Mouse (Mus musculus) CH12.LX (cell line): ENCODE measurements around the gene Steap3. TPM values are rescaled to one million over a fixed set of nuclear protein-coding genes. Genes with fewer than 3 reads are reported as not detected.
A peak's percentile ranks its signal among the peaks of the same experiment; 100 is the strongest.

Experiments
- DNase-seq: peaks from one replicate; pipeline ENCODE4 v3.0.0-alpha.2; 2013; ENCODE audit errors: extremely low read depth
- H3K27ac ChIP-seq: 2 replicates; pipeline ENCODE4 v1.5.1; 2012; ENCODE audit warnings: low read depth, mild to moderate bottlenecking, control low read depth, moderate library complexity; ENCODE audit not compliant: insufficient read depth
- H3K27me3 ChIP-seq: replicated peaks from 2 replicates; pipeline ENCODE3; 2012; ENCODE audit warnings: inconsistent platforms
- H3K36me3 ChIP-seq, 2 experiments: replicated peaks in 1 of 2; 2 replicates each; pipeline versions ENCODE3 to v1.6.1; 2012; ENCODE audit warnings: inconsistent platforms in 1 of 2, low read length in 1 of 2, mild to moderate bottlenecking in 1 of 2, mixed read lengths in 1 of 2, moderate library complexity in 1 of 2; ENCODE audit not compliant: control insufficient read depth in 1 of 2, insufficient read depth in 1 of 2
- H3K4me1 ChIP-seq, 2 experiments: 2 replicates each; pipeline ENCODE4 v1.6.1; 2012; ENCODE audit warnings: inconsistent platforms in 1 of 2, moderate library complexity in 1 of 2; ENCODE audit not compliant: insufficient read depth in 2 of 2, control insufficient read depth in 1 of 2
- H3K4me2 ChIP-seq: 2 replicates; pipeline ENCODE4 v1.6.1; 2012; ENCODE audit warnings: low read depth, mild to moderate bottlenecking, control low read depth; ENCODE audit not compliant: poor library complexity, insufficient read depth, severe bottlenecking
- H3K4me3 ChIP-seq, 3 experiments: fragments of 150-350 bp in 1 of 3; sonication (generic) in 1 of 3; replicated peaks in 1 of 3; 2 replicates each; pipeline versions ENCODE3 to v1.5.1; 2011 to 2012; ENCODE audit warnings: low read depth in 2 of 3, low read length in 2 of 3, mild to moderate bottlenecking in 2 of 3, moderate library complexity in 2 of 3, control low read depth in 1 of 3, improper control_type of control experiment in 1 of 3, inconsistent platforms in 1 of 3, mixed read lengths in 1 of 3; ENCODE audit not compliant: poor library complexity in 1 of 3
- H3K79me2 ChIP-seq: replicated peaks from 2 replicates; pipeline ENCODE4 v1.6.1; 2012; ENCODE audit warnings: mild to moderate bottlenecking, moderate library complexity; ENCODE audit not compliant: control insufficient read depth, poor library complexity, insufficient read depth, severe bottlenecking; ENCODE audit errors: extremely low read depth
- H3K9ac ChIP-seq: 2 replicates; pipeline ENCODE4 v1.6.1; 2012; ENCODE audit warnings: low read depth, mild to moderate bottlenecking, control low read depth, moderate library complexity; ENCODE audit not compliant: insufficient read depth
- H3K9me3 ChIP-seq: replicated peaks from 2 replicates; pipeline ENCODE3; 2012; ENCODE audit warnings: low read length, inconsistent platforms, mixed read lengths
- BHLHE40 ChIP-seq: IDR thresholded peaks from 2 replicates; pipeline ENCODE4 v1.6.1; 2011; ENCODE audit warnings: mild to moderate bottlenecking, low read depth, low read length, improper control_type of control experiment
- CHD1 ChIP-seq: IDR thresholded peaks from 2 replicates; pipeline ENCODE4 v1.6.1; 2012; ENCODE audit warnings: low read depth, low read length, improper control_type of control experiment, inconsistent platforms
- CTCF ChIP-seq, 2 experiments: IDR thresholded peaks in 1 of 2; conservative IDR thresholded peaks in 1 of 2; 2 replicates each; pipeline ENCODE4 v1.5.1; 2011 to 2012; ENCODE audit warnings: low read depth in 2 of 2, low read length in 2 of 2, improper control_type of control experiment in 1 of 2, inconsistent platforms in 1 of 2, mild to moderate bottlenecking in 1 of 2, moderate library complexity in 1 of 2
- E2F4 ChIP-seq: IDR thresholded peaks from 2 replicates; pipeline ENCODE4 v1.6.1; 2011; ENCODE audit warnings: low read depth, low read length, improper control_type of control experiment; ENCODE audit not compliant: insufficient replicate concordance
- ELF1 ChIP-seq: IDR thresholded peaks from 2 replicates; pipeline ENCODE4 v1.6.1; 2014; ENCODE audit warnings: low read depth, mild to moderate bottlenecking, inconsistent platforms, low read length, improper control_type of control experiment
- EP300 ChIP-seq: IDR thresholded peaks from 2 replicates; pipeline ENCODE4 v1.6.1; 2011; ENCODE audit warnings: low read length, improper control_type of control experiment
- ETS1 ChIP-seq: conservative IDR thresholded peaks from 2 replicates; pipeline ENCODE4 v1.6.1; 2012; ENCODE audit warnings: low read depth, mild to moderate bottlenecking, inconsistent platforms, low read length, improper control_type of control experiment, moderate library complexity
- GABPA ChIP-seq: IDR thresholded peaks from 2 replicates; pipeline ENCODE4 v1.6.1; 2012; ENCODE audit warnings: low read depth, low read length, improper control_type of control experiment, inconsistent platforms; ENCODE audit not compliant: insufficient replicate concordance
- IRF4 ChIP-seq: IDR thresholded peaks from 2 replicates; pipeline ENCODE4 v1.6.1; 2014; ENCODE audit warnings: low read depth, mild to moderate bottlenecking, inconsistent platforms, low read length, improper control_type of control experiment
- JUN ChIP-seq: IDR thresholded peaks from 2 replicates; pipeline ENCODE4 v1.6.1; 2011; ENCODE audit warnings: low read depth, mild to moderate bottlenecking, low read length, improper control_type of control experiment, moderate library complexity; ENCODE audit not compliant: insufficient read depth
- JUND ChIP-seq: conservative IDR thresholded peaks from 2 replicates; pipeline ENCODE4 v1.6.1; 2011; ENCODE audit warnings: low read depth, low read length, improper control_type of control experiment
- KAT2A ChIP-seq: IDR thresholded peaks from 2 replicates; pipeline ENCODE4 v1.6.1; 2012; ENCODE audit warnings: low read length, improper control_type of control experiment, inconsistent platforms; ENCODE audit not compliant: insufficient replicate concordance
- MAFK ChIP-seq: IDR thresholded peaks from 2 replicates; pipeline ENCODE4 v1.6.1; 2011; ENCODE audit warnings: low read length, improper control_type of control experiment; ENCODE audit not compliant: insufficient replicate concordance
- MAX ChIP-seq: IDR thresholded peaks from 2 replicates; pipeline ENCODE4 v1.6.1; 2011; ENCODE audit warnings: low read length, improper control_type of control experiment
- MAZ ChIP-seq: IDR thresholded peaks from 2 replicates; pipeline ENCODE4 v1.6.1; 2012; ENCODE audit warnings: low read depth, mild to moderate bottlenecking, inconsistent platforms, low read length, improper control_type of control experiment, moderate library complexity
- MEF2A ChIP-seq: IDR thresholded peaks from 2 replicates; pipeline ENCODE4 v1.6.1; 2014; ENCODE audit warnings: low read depth, mild to moderate bottlenecking, inconsistent platforms, low read length, improper control_type of control experiment, borderline replicate concordance
- MYC ChIP-seq: IDR thresholded peaks from 2 replicates; pipeline ENCODE4 v1.6.1; 2011; ENCODE audit warnings: low read depth, mild to moderate bottlenecking, improper control_type of control experiment, low read length
- NELFE ChIP-seq: IDR thresholded peaks from 2 replicates; pipeline ENCODE4 v1.6.1; 2011; ENCODE audit warnings: low read depth, low read length, improper control_type of control experiment
- NRF1 ChIP-seq: IDR thresholded peaks from 2 replicates; pipeline ENCODE4 v1.6.1; 2014; ENCODE audit warnings: low read depth, mild to moderate bottlenecking, inconsistent platforms, low read length, improper control_type of control experiment, moderate library complexity
- PAX5 ChIP-seq: IDR thresholded peaks from 2 replicates; pipeline ENCODE4 v1.6.1; 2012; ENCODE audit warnings: low read length, inconsistent platforms, mixed read lengths
- POLR2A ChIP-seq: IDR thresholded peaks from 2 replicates; pipeline ENCODE4 v1.6.1; 2011; ENCODE audit warnings: low read depth, mild to moderate bottlenecking, improper control_type of control experiment, low read length
- RAD21 ChIP-seq: IDR thresholded peaks from 2 replicates; pipeline ENCODE4 v1.6.1; 2011; ENCODE audit warnings: low read depth, mild to moderate bottlenecking, low read length, improper control_type of control experiment, moderate library complexity
- SIN3A ChIP-seq: IDR thresholded peaks from 2 replicates; pipeline ENCODE4 v1.6.1; 2012; ENCODE audit warnings: low read length, improper control_type of control experiment, inconsistent platforms
- SMC3 ChIP-seq: IDR thresholded peaks from 2 replicates; pipeline ENCODE4 v1.6.1; 2011; ENCODE audit warnings: low read depth, low read length, improper control_type of control experiment
- TCF12 ChIP-seq: IDR thresholded peaks from 2 replicates; pipeline ENCODE4 v1.6.1; 2014; ENCODE audit warnings: low read depth, mild to moderate bottlenecking, inconsistent platforms, low read length, improper control_type of control experiment
- UBTF ChIP-seq: IDR thresholded peaks from 2 replicates; pipeline ENCODE4 v1.6.1; 2012; ENCODE audit warnings: low read depth, mild to moderate bottlenecking, inconsistent platforms, low read length, improper control_type of control experiment, moderate library complexity
- USF1 ChIP-seq: IDR thresholded peaks from 2 replicates; pipeline ENCODE4 v1.6.1; 2014; ENCODE audit warnings: low read depth, mild to moderate bottlenecking, inconsistent platforms, low read length, improper control_type of control experiment
- USF2 ChIP-seq: conservative IDR thresholded peaks from 2 replicates; pipeline ENCODE4 v1.6.1; 2011; ENCODE audit warnings: low read depth, low read length, improper control_type of control experiment
- ZKSCAN1 ChIP-seq: IDR thresholded peaks from 2 replicates; pipeline ENCODE4 v1.6.1; 2012; ENCODE audit warnings: low read depth, inconsistent platforms, low read length, improper control_type of control experiment, borderline replicate concordance
- ZMIZ1 ChIP-seq: IDR thresholded peaks from 2 replicates; pipeline ENCODE4 v1.6.1; 2012; ENCODE audit warnings: low read depth, mild to moderate bottlenecking, inconsistent platforms, low read length, improper control_type of control experiment
- ZNF384 ChIP-seq: IDR thresholded peaks from 2 replicates; pipeline ENCODE4 v1.6.1; 2012; ENCODE audit warnings: low read depth, low read length, improper control_type of control experiment, inconsistent platforms
- dilution Hi-C: fragments of 300-500 bp; cut with MboI; formaldehyde crosslinking; loops from 2 replicates; pipeline ENCODE4 v1.14.3; 2020; ENCODE audit warnings: low sequenced_read_pairs; ENCODE audit not compliant: extremely low pct_unique_long_range_greater_than_20kb, extremely low pct_ligation_motif_present
- in situ Hi-C: fragments of 300-500 bp; cut with MboI; formaldehyde crosslinking; loops from 3 replicates; pipeline ENCODE4 v1.14.3; 2019; ENCODE audit warnings: low sequenced_read_pairs, low pct_ligation_motif_present, low pct_unique_long_range_greater_than_20kb, mixed read lengths
- polyA plus RNA-seq: library from polyadenylated mRNA; unstranded; fragments of >175 nt; gene quantifications from 2 replicates; pipeline ENCODE4 v1.2.1, GENCODE M21; 2012; ENCODE audit warnings: low read depth; ENCODE audit not compliant: insufficient read length
- total RNA-seq, 2 experiments: library from RNA; depleted of rRNA; stranded (reverse); fragments of 300-350 nt in 1 of 2; fragments of >200 nt in 1 of 2; gene quantifications; 2 replicates each; pipeline ENCODE4 v1.2.3; 2012 to 2014

The Steap3 gene
- total and polyA plus RNA-seq, 3 experiments: 1.2 to 8.0 (median 2.9) TPM

- H3K4me1 ChIP-seq: peaks cover 27 to 54% of the 10 kb centered on the region in 2 experiments
- H3K9ac ChIP-seq: no peak overlapping the region
- peaks cover 0 to 2% of the 10 kb centered on the region in 2 experiments for H3K36me3 ChIP-seq
- no peak overlapping the region for H3K27ac ChIP-seq
- dilution Hi-C loops: no loop called here
- H3K4me3 ChIP-seq: no peak overlapping the region
- no peaks in the 10 kb centered on the region for H3K27me3 ChIP-seq
- peak; percentile 77 for DNase-seq
- in situ Hi-C loops: loop anchor here (5.0 kb wide), 1 partner anchor 367 kb away; no protein-coding TSS in a partner anchor
- H3K79me2 ChIP-seq: no peaks in the 10 kb centered on the region
- H3K9me3 ChIP-seq: no peaks in the 10 kb centered on the region
- peak; percentile 59; the same call in 1 of the 2 replicates for TF ChIP-seq EP300
- no peak for TF ChIP-seq ELF1
- TF ChIP-seq TCF12: peak; percentile 82; the same call in 1 of the 2 replicates
- TF ChIP-seq ETS1: peak; percentile 65
- no peak for TF ChIP-seq NELFE
- TF ChIP-seq BHLHE40: peak; percentile 77
- TF ChIP-seq IRF4: peak; percentile 21; the same call in 1 of the 2 replicates
- H3K4me2 ChIP-seq: no peak overlapping the region
These were observed 97.5 kb downstream of the Steap3 start for GRCm38 (mm10) chr1:120174991-120175390.

GRCm38 (mm10) chr1:120171819-120172521 is 100.5 kb downstream of the Steap3 start:
- Histone ChIP-seq H3K4me1 (peaks cover 26 to 68% of the 10 kb centered on the region in 2 experiments), H3K27me3 (no peaks in the 10 kb centered on the region), H3K79me2 (no peaks in the 10 kb centered on the region), H3K9ac (no peak overlapping the region), H3K9me3 (no peaks in the 10 kb centered on the region), H3K27ac (no peak overlapping the region), H3K36me3 (no peaks in the 10 kb centered on the region), H3K4me2 (no peak overlapping the region), H3K4me3 (no peak overlapping the region)
- dilution Hi-C loops: no loop called here
- DNase-seq: peak; percentile 61
- in situ Hi-C loops: loop anchor here (5.0 kb wide), 1 partner anchor 370 kb away; no protein-coding TSS in a partner anchor
- TF ChIP-seq ZMIZ1 (no peak), GABPA (no peak), NRF1 (no peak), MYC (no peak), MAX (no peak), MAFK (no peak), RAD21 (peak; percentile 93), USF2 (no peak), JUND (no peak), CTCF (conservative IDR thresholded peaks at IDR 0.05 in 1 of 2, IDR thresholded peaks at IDR 0.05 in 1 of 2; ENCODE audit: low read depth in 2 of 2, low read length in 2 of 2) (peak; percentile 55 to 87), ZNF384 (no peak), MAZ (no peak), JUN (no peak), ETS1 (no peak), KAT2A (no peak), PAX5 (no peak), CHD1 (no peak), TCF12 (no peak), POLR2A (no peak), NELFE (no peak; the same call in 1 of the 2 replicates), EP300 (no peak), BHLHE40 (0 out of 2 replicates have a peak, but pooled peaks have one; percentile 7), E2F4 (no peak), SMC3 (peak; percentile 77), SIN3A (no peak), UBTF (no peak), IRF4 (peak; percentile 33; the same call in 1 of the 2 replicates), ELF1 (no peak), ZKSCAN1 (no peak), MEF2A (no peak), USF1 (no peak)
